Mouse (Mus musculus) adrenal gland, adult 10 weeks (tissue): ENCODE results near the gene Heatr3. TPM values are rescaled to one million over a fixed set of nuclear protein-coding genes. Genes with fewer than 3 reads are reported as not detected.

ENCODE experiments used
- polyA plus RNA-seq: library from polyadenylated mRNA; stranded (reverse); fragments of 350-450 nt; fragmentation: Illumina TruSeq; extraction: RNeasy Lipid Tissue Mini Kit (QIAGEN cat#74804); gene quantifications from one replicate; pipeline ENCODE4 v1.2.3, GENCODE M21; 2014; ENCODE audit warnings: low read depth, low replicate concordance

Gene Heatr3
- polyA plus RNA-seq, result 50.7 TPM

DNA sequence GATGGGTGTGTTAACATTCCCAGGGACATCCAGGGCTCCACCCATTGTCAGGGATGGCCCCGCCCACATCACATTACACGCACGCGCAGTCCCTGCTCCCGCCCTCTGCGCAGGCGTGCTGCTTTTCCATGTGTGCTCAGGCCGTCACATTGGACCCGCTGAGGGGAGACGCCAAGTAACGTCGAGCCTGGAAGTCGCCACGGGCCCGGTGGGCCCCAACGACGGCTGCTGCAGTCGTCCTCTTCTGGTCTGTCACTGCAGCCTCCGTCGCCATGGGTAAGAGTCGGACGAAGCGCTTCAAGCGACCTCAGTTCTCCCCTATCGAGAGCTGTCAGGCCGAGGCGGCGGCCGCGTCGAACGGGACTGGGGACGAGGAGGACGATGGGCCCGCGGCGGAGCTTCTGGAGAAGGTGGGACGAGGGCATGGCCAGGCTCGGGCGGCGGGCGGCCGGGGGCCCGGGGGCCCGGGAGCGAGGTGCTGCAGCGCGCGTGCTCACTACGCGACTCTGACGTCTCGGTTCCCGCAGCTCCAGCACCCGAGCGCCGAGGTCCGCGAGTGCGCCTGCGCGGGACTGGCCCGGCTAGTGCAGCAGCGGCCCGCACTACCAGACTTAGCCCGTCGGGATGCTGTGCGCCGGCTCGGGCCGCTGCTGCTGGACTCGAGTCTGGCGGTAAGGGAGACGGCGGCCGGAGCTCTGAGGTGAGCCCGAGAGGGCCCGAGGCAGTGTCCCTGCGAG lies at the start of gene Heatr3:
Gene Heatr3 (plus strand): TSS at position 108 of the 737 bp plus-strand sequence.

DNA sequence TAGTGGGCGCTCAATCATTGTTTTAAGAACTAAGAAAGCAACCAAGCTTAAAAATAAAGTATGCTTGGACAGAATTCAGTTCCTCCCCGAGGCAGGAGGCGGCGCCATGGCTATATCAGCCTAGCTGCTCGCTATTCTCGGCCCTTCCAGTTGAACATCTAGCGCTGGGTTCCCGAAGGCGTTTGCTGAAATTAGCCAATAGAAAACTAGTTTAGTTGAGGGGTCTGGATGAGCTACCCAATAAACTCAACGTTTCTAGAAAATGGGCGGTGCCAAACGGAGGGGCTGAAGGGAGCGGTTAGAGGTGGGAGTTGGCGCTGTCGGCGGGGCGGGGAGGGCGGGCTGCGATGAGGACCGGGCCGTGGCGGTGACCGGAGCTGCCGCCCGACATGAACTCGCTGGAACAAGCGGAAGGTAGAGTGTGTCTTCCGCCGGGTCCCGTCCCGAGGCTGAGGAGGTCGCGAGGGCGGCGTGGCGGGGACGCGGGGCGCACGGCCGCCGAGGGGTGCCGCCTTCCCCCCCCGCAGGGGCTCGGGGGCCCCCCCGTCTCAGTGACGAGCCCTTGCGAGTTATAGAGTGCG lies 19.1 kb upstream of the Heatr3 start, which contains the start of gene Cnep1r1:
Gene Cnep1r1 (plus strand): TSS at position 314 of the 581 bp plus-strand sequence.

DNA sequence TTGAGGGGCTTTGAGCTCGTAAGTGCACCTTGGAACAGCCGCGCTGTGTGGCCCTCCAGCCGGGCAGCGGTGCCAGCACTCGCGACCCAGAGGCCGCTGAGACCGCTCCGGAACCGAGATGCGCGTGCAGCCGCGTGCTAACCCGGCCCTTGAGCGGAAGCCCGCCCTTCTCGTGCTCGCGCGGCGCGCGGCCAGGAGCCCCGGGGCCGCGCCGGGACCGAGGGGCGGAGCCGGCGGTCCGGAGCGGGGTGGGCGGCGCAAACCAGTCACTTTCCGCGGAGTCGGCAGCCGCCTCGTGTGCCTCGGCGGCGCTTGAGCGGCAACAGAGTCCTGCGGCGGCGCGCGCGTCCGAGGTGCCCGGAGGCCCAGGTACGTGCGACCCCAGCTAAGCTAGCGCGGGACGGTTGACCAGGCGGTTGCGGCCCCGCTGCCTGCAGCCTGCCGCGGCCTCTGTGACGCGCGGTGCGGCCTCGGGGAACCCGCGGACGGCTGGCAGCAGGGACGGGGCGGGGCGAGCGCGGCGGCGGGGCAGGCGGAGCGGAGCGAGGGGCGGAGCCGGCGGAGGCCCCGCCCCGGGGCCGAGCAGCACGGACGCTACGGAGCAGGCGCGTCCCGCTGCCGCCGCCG lies 61.4 kb downstream of the Heatr3 start, which contains the start of gene Tent4b:
Gene Tent4b (plus strand): TSS at position 269 of the 627 bp plus-strand sequence.

Other genes starting within 250 kb of the Heatr3 start
- 2.7 TPM for gene Zfp423, start 178.3 kb upstream of the Heatr3 start, polyA plus RNA-seq
- 151 TPM for gene Cnep1r1, start 19.1 kb upstream of the Heatr3 start, polyA plus RNA-seq
- gene Tent4b, start 61.4 kb downstream of the Heatr3 start, polyA plus RNA-seq, result 73.8 TPM
- gene Adcy7, start 134.5 kb downstream of the Heatr3 start, polyA plus RNA-seq, result 6.0 TPM
- 84.7 TPM for gene Brd7, start 224.3 kb downstream of the Heatr3 start, polyA plus RNA-seq